Mouse (Mus musculus): Measurements from ENCODE around the gene Adgrl3.

DNA sequence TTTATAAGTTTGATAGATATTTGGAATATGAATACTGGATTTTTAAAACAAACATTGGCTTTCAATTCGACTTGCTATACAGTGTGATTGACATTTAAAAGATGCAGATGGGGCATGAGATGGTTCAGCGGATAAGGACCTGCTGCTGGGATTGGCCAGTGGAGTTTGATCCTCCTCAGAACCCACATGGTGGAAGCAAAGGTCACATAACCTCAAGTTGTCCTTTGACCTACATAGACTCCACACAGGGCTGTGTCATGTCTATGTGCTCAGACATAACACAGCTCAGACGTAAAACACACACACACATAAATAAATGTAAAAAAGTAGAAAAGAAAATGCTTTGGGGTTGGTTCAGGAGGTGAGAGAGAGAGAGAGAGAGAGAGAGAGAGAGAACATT, 397.4 kb downstream of the Adgrl3 start:
- TF ChIP-seq CTCF (IDR thresholded peaks at IDR 0.05; ENCODE audit: control insufficient read depth, insufficient read depth, insufficient read length) (no peak), USF1 (IDR thresholded peaks at IDR 0.05; ENCODE audit: low read depth) (no peak), MAX (IDR thresholded peaks at IDR 0.05) (no peak)
